Mouse (Mus musculus) splenic B cell, adult 2 months (primary cell): Measurements from ENCODE around the gene Stk35.

Experiments used
- DNase-seq: peaks from one replicate; pipeline ENCODE4 v3.0.0-alpha.2; 2011; ENCODE audit warnings: low read depth, low spot score
- H3K27me3 ChIP-seq: 2 replicates; pipeline ENCODE4 v1.6.1; 2012; ENCODE audit warnings: mild to moderate bottlenecking, low read length, moderate library complexity, mixed read lengths; ENCODE audit not compliant: control insufficient read depth, poor library complexity, insufficient read depth, severe bottlenecking
- H3K36me3 ChIP-seq: 2 replicates; pipeline ENCODE4 v1.6.1; 2012; ENCODE audit warnings: mild to moderate bottlenecking, low read length, moderate library complexity, mixed read lengths; ENCODE audit not compliant: control insufficient read depth, poor library complexity, insufficient read depth, severe bottlenecking

Gene Stk35

DNA sequence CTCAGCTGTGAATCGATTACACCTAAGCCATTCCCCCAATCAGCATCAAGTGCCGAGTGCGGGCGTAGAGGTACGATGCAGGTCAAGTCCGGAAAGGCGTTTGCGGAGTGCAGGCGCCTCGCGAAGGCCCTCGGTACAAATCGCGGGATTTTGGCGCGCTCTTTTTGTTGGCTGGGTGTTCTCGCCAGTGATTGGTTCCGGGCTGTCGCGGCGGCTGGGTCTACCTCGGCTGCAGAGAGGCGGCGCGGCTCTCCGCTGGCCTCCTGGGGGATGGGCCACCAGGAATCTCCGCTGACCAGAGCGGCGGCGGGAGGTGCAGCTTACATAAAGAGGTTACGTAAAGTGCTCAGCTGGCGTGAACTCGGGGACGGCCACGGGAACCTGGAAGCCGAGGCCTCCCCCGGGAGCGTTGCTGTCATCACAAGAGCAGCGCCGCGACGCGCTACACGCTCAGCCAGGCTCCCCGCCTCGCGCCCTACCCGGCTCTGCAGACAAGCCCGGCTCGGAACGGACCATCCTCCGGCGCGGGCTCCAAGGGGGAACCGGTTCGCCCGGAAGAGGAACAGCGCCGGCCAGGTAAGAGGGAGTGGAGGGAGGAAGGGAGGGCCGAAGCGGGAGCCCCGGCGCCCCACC lies at the start of gene Stk35:
Gene Stk35 (plus strand): TSS at position 247 of the 633 bp plus-strand sequence.
- DNase-seq: peak; percentile 77
- H3K36me3 ChIP-seq: peaks cover 1% of the 10 kb centered on the region; the same call in 1 of the 2 replicates
- H3K27me3 ChIP-seq: no peaks in the 10 kb centered on the region

- no peaks in the 10 kb centered on the region for H3K36me3 ChIP-seq
- no peaks in the 10 kb centered on the region for H3K27me3 ChIP-seq
Measured at GRCm38 (mm10) chr2:129782046-129782445, 18.3 kb upstream of the Stk35 start.

GRCm38 (mm10) chr2:129796501-129796900 lies 3.8 kb upstream of the Stk35 start:
- Histone ChIP-seq H3K36me3 (no peaks in the 10 kb centered on the region), H3K27me3 (no peaks in the 10 kb centered on the region)
- DNase-seq: no peak

More at GRCm38 (mm10) chr2:129782046-129782445, 18.3 kb upstream of the Stk35 start:
- DNase-seq: no peak

- H3K36me3 ChIP-seq: no peaks in the 10 kb centered on the region
- no peak for DNase-seq
- no peaks in the 10 kb centered on the region for H3K27me3 ChIP-seq
Measured at GRCm38 (mm10) chr2:129797709-129798108, 2.6 kb upstream of the Stk35 start.

- no peaks in the 10 kb centered on the region for H3K36me3 ChIP-seq
- no peak for DNase-seq
- H3K27me3 ChIP-seq: no peaks in the 10 kb centered on the region
Measured at GRCm38 (mm10) chr2:129798410-129798809, 1.9 kb upstream of the Stk35 start.

GRCm38 (mm10) chr2:129800904-129801230 lies 550 bp downstream of the Stk35 start:
- no peak for DNase-seq
- Histone ChIP-seq H3K27me3 (no peaks in the 10 kb centered on the region), H3K36me3 (peaks cover 3% of the 10 kb centered on the region; the same call in 1 of the 2 replicates)

DNA sequence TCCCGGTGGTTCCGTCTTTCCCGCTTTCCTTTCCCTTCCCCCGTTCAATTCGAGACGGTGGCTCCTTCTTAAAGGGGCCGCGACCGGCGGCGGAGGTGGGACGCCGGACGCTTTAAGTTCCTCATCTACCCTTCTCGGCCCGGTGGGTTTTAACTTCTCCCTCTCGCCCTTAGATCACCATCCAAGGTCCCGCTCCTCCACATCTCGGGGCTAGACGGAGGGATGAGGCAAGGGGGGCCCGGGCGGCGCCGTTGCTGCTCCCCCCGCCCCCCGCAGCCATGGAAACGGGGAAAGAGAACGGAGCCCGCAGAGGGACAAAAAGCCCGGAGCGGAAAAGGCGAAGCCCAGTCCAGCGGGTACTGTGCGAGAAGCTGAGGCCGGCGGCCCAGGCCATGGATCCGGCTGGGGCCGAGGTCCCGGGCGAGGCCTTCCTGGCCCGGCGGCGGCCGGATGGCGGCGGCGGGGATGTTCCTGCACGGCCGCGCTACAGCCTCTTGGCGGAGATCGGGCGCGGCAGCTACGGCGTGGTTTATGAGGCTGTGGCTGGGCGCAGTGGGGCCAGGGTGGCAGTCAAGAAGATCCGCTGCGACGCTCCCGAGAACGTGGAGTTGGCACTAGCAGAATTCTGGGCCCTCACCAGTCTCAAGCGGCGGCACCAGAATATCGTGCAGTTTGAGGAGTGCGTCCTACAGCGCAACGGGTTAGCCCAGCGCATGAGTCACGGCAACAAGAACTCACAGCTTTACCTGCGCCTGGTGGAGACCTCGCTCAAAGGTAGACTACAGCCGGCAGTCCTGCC lies 1.1 kb downstream of the Stk35 start:
- Histone ChIP-seq H3K36me3 (peaks cover 3% of the 10 kb centered on the region; the same call in 1 of the 2 replicates), H3K27me3 (no peaks in the 10 kb centered on the region)
- DNase-seq: peak; percentile 82

DNA sequence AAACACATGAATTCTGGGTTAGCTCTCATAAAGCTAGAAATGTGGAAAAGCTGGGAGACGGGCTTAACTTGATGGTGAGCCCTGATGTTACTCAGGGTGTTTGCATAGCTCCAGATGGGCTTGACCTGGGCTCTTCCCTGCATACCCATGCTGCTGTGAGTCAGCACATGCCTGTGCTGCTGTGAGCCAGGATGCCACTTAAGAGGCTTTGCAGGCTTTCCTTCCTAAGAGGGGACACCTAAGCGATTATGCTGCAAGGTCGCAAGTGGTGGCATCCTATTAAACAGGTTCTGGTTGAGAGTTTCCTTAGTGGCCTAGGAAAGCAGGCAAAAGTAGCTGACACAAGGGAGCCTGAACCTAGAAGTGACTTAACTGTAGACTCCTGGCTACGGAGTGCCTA lies 5.2 kb downstream of the Stk35 start:
- Histone ChIP-seq H3K36me3 (peaks cover 5% of the 10 kb centered on the region), H3K27me3 (no peaks in the 10 kb centered on the region)
- no peak for DNase-seq

GRCm38 (mm10) chr2:129806486-129806885 lies 6.2 kb downstream of the Stk35 start:
- Histone ChIP-seq H3K27me3 (no peaks in the 10 kb centered on the region), H3K36me3 (peaks cover 5% of the 10 kb centered on the region)
- no peak for DNase-seq

GRCm38 (mm10) chr2:129810563-129810962 lies 10.2 kb downstream of the Stk35 start:
- H3K36me3 ChIP-seq: peaks cover 2% of the 10 kb centered on the region
- H3K27me3 ChIP-seq: no peaks in the 10 kb centered on the region
- DNase-seq: no peak

GRCm38 (mm10) chr2:129814033-129814432 lies 13.7 kb downstream of the Stk35 start:
- Histone ChIP-seq H3K36me3 (peaks cover under 1% of the 10 kb centered on the region), H3K27me3 (no peaks in the 10 kb centered on the region)
- DNase-seq: no peak

- Histone ChIP-seq H3K36me3 (no peaks in the 10 kb centered on the region; the same call in 1 of the 2 replicates), H3K27me3 (no peaks in the 10 kb centered on the region)
- no peak for DNase-seq
Measured at GRCm38 (mm10) chr2:129815076-129815475, 14.8 kb downstream of the Stk35 start.

DNA sequence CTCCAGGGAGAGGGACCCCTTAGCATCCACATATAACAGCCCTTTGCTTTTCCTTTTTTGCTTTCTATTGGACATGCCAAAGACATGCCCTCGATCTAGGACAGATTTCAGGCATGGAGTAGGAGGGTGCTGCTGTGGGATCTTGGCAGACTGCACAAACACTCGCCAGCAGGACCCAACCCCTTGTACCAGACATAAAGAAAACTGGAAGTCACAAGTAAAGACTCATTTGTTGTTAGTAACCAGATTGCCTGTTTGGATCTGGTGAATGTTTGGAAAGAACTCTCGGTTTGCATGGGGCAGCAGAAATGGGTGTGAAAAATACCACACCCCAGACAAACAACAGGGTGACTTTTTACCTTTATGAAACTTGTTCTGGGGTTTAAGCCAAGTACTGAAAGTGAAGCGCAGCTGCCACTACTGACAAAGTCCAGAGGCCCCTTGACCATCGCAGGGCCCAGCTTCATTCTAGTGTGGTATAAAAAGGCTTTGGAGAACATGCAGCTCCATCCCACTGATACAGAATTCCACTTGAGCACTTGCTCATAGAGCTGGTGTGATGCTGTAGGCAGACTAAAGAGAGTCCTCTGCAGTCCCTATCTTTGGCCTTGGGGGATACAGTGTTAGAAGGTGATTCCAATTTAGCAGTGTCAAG lies 17.4 kb downstream of the Stk35 start:
- H3K27me3 ChIP-seq: no peaks in the 10 kb centered on the region
- H3K36me3 ChIP-seq: no peaks in the 10 kb centered on the region; the same call in 1 of the 2 replicates
- DNase-seq: no peak

DNA sequence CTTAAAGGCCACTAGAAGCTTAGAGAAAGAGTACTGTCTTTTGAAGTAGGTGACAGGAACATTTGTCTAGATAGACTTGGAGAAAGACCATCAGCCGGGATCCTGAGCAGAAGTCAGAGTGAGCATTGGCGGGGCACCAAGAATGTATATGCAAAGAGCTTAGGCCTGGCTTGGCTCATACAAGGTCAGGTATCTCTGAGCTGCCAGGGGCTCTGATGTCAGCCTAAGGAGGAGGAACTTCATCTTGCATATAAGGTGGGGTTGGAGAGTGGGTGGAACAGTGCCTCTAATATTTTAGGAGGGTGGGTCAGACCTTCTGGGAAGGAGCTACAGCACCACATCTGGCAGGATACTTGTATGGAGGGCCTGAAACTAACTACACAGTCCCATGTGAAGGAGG lies 18.6 kb downstream of the Stk35 start:
- no peaks in the 10 kb centered on the region; the same call in 1 of the 2 replicates for H3K36me3 ChIP-seq
- H3K27me3 ChIP-seq: no peaks in the 10 kb centered on the region
- DNase-seq: no peak

- no peak for DNase-seq
- H3K27me3 ChIP-seq: no peaks in the 10 kb centered on the region
- H3K36me3 ChIP-seq: no peaks in the 10 kb centered on the region; the same call in 1 of the 2 replicates
Measured at GRCm38 (mm10) chr2:129819531-129819930, 19.2 kb downstream of the Stk35 start.
